Mouse (Mus musculus) retina, postnatal 1 day (tissue): ENCODE measurements around the gene Stoml1.
"Not testable (repeated sequence)": the region's sequence is repeated elsewhere in the genome, so short reads cannot be mapped to it uniquely, and the experiment has no call there.

Experiments used
- DNase-seq: peaks from one replicate; pipeline ENCODE4 v3.0.0-alpha.2; 2012

The Stoml1 gene

GRCm38 (mm10) chr9:58241780-58242485, 11.0 kb upstream of the Stoml1 start:
- DNase-seq, result peak; percentile 58

DNA sequence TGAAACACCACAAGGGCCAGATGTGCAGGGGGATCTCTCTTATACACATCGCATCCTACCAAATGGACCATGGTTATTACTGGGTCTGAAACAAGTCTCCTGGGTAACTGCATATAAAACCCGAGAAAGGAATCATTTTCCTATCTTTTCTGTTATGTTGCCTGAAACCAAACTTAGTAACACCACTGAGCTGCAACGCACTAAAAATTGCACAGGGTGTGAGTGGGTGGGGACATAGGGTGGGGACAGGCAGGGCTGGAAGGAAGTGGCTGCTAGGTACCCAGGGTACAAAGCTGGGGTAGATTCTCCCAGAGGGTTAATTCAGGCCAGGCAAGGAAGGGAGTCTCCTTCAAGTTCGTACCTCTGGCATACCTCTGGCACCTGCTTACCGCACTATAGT, 10.3 kb upstream of the Stoml1 start:
- DNase-seq, result no peak

DNA sequence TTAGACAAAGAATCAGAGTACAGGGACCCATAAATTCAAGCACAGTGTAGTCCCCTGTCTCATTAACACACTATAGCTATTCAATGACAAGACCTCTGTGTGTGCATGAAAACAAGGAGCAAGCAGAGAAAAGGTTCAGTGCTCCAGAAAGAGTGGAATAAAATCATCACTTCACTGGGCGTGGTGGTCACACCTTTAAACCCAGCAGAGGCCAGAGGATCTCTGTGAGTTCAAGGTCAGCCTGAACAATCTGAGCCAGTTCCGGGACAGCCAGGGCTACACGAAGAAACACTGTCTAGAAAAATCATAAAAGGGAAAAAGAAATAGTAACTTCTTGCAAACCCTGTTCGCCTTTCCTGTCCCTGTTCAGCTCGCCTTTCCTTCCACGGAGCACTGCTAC, 9.3 kb upstream of the Stoml1 start:
- no peak for DNase-seq

- no peak for DNase-seq
Measured at GRCm38 (mm10) chr9:58246083-58246591, 6.8 kb upstream of the Stoml1 start.

DNA sequence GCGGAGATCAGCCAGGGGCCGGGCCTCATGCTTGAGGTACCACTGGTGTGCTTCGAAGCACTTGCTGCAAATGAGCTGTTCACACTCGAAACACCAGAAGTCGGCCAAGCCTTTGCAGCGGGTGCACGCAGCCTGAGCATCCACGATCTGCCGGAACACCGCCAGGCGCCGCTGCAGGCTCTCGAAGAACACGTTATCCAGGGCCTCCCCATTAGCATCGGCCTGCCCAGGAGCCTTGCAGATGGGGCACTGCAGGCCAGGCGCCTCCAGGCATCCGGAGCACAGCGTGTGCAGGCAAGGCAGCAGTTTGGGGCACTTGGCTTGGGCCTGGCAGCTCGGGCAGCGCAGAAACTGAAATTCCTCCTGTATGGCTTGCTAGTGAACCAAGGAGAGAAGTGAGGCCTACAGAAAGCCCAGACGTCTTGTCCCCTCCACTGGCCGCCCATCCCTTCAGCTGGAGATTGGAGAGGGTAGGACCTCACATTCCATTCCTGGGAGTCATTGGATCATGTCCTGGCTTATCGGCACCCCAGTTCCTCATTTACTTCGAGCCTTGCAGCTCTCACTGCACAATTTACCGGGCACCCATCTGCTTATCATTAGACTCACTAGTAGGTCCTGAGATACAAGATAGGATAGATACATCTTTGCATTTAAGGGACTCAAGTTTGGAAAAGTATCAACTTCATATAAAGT, 5.8 kb upstream of the Stoml1 start:
- DNase-seq, result peak; percentile 90

- no peak for DNase-seq
Measured at GRCm38 (mm10) chr9:58248746-58249413, 4.1 kb upstream of the Stoml1 start.

DNA sequence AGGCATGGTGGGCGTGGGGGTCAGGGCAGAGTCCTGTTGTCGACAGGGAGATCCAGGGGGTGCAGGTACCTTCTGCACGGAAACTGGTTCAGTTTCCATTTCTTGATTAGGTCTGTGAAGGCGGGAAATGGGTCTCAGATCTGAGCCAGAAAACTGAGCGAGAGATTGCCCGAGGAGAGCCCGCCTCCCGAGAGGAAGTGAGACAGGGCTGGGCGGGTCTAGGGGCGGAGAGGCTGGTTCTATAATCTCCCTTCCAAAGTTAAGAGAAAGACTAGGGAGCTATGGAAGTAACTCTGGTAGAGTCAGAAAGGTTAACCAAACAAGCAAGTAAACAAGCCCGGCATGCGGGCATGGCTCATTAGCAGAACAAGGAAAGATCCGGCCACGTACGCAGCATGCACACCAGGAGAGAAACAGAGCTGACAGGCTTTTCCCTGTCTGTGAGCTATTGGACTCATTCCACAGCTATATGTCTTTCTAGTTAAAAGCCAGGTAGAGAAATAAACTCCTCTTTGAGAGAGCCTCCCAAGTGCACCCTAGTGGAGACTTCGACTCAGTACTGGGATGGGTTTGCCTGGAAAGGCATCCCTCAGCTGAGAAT, 3.3 kb upstream of the Stoml1 start, which contains the start of gene Pml:
TSS of gene Pml (minus strand) at position 195 of the 601 bp plus-strand sequence.
- DNase-seq, result peak; percentile 67

DNA sequence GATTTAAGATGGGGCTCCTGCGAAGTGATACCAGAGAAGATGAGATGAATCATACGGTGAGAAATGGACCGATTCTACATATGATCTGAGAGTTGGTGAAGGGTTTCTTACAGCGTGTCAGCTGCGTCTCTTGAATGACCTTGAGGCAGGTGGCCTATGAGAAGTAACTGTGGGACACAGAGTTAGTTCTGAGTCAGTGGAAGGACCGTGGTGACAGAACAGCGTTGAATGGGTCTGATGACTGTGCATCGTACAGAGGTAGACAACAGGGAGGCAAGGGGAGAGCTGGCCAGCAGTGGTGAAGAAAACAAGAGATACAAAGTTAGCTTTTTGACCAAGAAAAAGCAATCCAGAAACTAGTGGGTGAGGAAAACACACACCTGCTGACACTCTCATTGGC, 2.6 kb upstream of the Stoml1 start:
- no peak for DNase-seq

- DNase-seq, result not testable (repeated sequence)
Measured at GRCm38 (mm10) chr9:58250730-58251129, 2.2 kb upstream of the Stoml1 start.

GRCm38 (mm10) chr9:58253805-58254122, 800 bp downstream of the Stoml1 start:
- DNase-seq, result not testable (repeated sequence)

GRCm38 (mm10) chr9:58255105-58255504, 2.1 kb downstream of the Stoml1 start:
- DNase-seq, result no peak

- DNase-seq, result no peak
Measured at GRCm38 (mm10) chr9:58255704-58256685, 3.0 kb downstream of the Stoml1 start.

DNA sequence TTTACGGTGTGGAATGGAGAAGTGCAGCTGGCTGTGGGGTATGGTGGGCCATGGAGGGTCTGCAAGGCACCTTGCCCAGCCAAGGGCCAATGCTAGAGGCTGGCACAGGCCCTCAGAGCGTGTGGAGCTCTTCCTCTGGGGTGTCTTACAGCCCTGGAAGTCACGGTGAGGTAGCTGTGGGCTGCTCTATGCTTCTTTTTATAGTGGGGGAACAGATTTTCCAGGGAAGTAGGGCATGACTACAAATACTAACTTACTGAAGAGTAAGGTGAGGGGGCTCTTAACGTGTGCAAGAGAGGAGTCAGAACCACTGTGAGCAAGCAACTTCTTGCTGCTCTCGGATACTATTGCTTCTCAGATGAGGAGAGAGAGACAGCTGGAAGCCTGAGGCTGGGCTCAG, 9.5 kb downstream of the Stoml1 start:
- no peak for DNase-seq

DNA sequence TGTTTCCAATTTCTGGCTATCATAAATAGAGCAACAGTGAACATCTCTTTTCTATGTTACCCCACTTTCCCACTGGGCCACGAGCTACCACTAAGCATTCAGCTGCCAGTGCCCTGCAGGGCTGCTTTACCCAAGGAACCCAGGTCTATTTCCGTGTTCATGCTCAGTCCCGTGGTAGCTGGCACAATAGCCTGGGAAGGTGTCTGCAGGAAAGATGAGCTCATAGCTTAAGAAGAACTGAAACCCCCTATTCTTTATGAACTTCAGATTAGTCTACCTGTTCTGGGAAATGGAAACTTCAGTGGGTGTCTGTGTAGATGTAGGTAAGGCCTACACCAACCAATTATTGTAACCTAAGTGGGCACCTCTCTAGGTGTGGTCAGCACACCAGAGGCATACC, 12.4 kb downstream of the Stoml1 start:
- DNase-seq, result no peak

GRCm38 (mm10) chr9:58266571-58267011, 13.6 kb downstream of the Stoml1 start:
- no peak for DNase-seq

DNA sequence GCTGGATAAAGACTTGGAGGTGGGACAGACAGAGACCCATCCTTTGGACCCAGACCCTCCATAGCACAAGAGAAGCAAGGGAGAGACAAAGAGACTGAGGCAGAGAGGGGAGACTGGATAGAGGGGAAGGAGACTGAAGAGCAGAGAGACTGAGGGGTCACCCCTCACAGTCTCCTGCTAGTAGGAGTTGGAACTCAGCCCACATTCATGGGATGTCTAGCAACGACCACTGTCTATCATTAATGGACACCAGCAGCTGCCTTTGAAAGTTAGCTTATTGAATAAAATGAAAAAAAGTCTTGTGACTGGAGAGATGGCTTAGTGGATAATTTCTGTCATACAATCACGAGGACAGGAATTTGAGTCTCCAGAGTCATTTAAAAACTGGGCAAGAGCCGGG, 14.1 kb downstream of the Stoml1 start:
- DNase-seq, result no peak

GRCm38 (mm10) chr9:58268384-58269313, 15.7 kb downstream of the Stoml1 start:
- peak; percentile 83 for DNase-seq

DNA sequence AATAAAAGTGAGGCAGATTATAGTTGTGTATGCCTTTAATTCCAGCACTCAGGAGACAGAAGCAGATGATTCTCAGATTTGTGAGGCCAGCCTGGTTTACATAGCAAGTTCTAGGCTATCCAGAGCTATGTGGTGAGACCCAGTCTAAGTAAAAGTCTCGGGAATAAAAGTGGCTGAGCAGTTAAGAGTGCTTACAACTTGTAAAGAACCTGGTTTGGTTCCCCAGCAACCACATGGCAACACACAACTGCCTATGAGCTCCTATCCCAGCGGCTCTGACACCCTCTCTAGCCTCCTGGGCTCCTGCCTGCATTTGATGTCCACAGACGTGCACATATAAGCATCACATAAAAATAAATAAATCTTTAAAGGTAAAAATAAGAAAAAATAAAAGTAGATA, 17.1 kb downstream of the Stoml1 start:
- DNase-seq, result no peak

GRCm38 (mm10) chr9:58271109-58271508, 18.1 kb downstream of the Stoml1 start:
- DNase-seq, result no peak

- not testable (repeated sequence) for DNase-seq
Measured at GRCm38 (mm10) chr9:58271551-58271950, 18.6 kb downstream of the Stoml1 start.

- DNase-seq, result no peak
Measured at GRCm38 (mm10) chr9:58272068-58272541, 19.1 kb downstream of the Stoml1 start.
